Mouse (Mus musculus) embryonic fibroblast, embryonic 13.5 days (primary cell): ENCODE results near the gene Brpf3. TPM values are rescaled to one million over a fixed set of nuclear protein-coding genes. Genes with fewer than 3 reads are reported as not detected.
"Not testable (repeated sequence)": the region's sequence is repeated elsewhere in the genome, so short reads cannot be mapped to it uniquely, and the experiment has no call there.

Experiments
- H3K27ac ChIP-seq: 2 replicates; pipeline ENCODE4 v1.5.1; 2012; ENCODE audit warnings: low read length, control low read depth, inconsistent platforms; ENCODE audit not compliant: insufficient read depth
- H3K4me1 ChIP-seq: 2 replicates; pipeline ENCODE4 v1.6.1; 2011; ENCODE audit warnings: low read length; ENCODE audit not compliant: control insufficient read depth, insufficient read depth
- H3K4me3 ChIP-seq: 2 replicates; pipeline ENCODE4 v1.5.1; 2011; ENCODE audit warnings: mild to moderate bottlenecking, control low read depth, low read length; ENCODE audit not compliant: insufficient read depth
- CTCF ChIP-seq: IDR thresholded peaks from 2 replicates; pipeline ENCODE4 v1.5.1; 2011; ENCODE audit warnings: mild to moderate bottlenecking, control low read depth, low read length, moderate library complexity, borderline replicate concordance; ENCODE audit not compliant: insufficient read depth
- POLR2A ChIP-seq: IDR thresholded peaks from 2 replicates; pipeline ENCODE4 v1.6.1; 2011; ENCODE audit warnings: low read depth, mild to moderate bottlenecking, control low read depth, low read length, moderate library complexity
- polyA plus RNA-seq: library from polyadenylated mRNA; stranded (reverse); fragments of >200 nt; gene quantifications from 2 replicates; pipeline ENCODE4 v1.2.4, GENCODE M21; 2011; ENCODE audit warnings: low read depth; ENCODE audit not compliant: missing spikeins, insufficient read length

Gene Brpf3
- polyA plus RNA-seq, 1 experiment: 43.7 TPM

- TF ChIP-seq CTCF: no peak
- no peak for TF ChIP-seq POLR2A
- H3K4me3 ChIP-seq: no peak overlapping the region
- no peaks in the 10 kb centered on the region for H3K4me1 ChIP-seq
- no peak overlapping the region for H3K27ac ChIP-seq
Measured at GRCm38 (mm10) chr17:28825359-28826041, 24.6 kb downstream of the Brpf3 start.

GRCm38 (mm10) chr17:28827665-28828231, 26.9 kb downstream of the Brpf3 start:
- no peak for TF ChIP-seq POLR2A
- no peak for TF ChIP-seq CTCF

DNA sequence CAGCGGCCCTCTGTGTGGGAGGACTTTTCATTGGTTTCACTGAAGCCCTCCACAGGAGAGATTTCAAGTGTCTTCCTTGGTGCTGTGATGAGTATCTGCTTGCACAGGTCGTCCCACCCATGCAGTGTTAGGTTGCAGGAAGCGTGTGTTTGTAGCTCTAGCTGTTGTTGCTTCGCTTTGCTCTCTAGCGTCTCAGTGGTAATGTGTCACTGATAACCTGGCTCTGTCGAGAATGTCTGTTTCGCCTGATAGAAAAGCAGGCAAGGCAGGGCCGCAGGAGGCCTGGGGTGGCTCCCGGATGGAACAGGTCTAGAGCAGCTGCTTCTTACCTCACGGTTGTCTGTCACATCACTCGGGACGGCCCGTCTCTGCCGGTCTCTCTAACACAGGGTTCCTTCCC, 28.2 kb downstream of the Brpf3 start:
- no peak for TF ChIP-seq CTCF
- no peak for TF ChIP-seq POLR2A
- Histone ChIP-seq H3K27ac (no peak overlapping the region), H3K4me1 (no peaks in the 10 kb centered on the region; the same call in 1 of the 2 replicates), H3K4me3 (no peak overlapping the region)

More at GRCm38 (mm10) chr17:28827665-28828231, 26.9 kb downstream of the Brpf3 start:
- no peak overlapping the region for H3K4me3 ChIP-seq
- no peak overlapping the region for H3K27ac ChIP-seq
- H3K4me1 ChIP-seq: no peaks in the 10 kb centered on the region; the same call in 1 of the 2 replicates

DNA sequence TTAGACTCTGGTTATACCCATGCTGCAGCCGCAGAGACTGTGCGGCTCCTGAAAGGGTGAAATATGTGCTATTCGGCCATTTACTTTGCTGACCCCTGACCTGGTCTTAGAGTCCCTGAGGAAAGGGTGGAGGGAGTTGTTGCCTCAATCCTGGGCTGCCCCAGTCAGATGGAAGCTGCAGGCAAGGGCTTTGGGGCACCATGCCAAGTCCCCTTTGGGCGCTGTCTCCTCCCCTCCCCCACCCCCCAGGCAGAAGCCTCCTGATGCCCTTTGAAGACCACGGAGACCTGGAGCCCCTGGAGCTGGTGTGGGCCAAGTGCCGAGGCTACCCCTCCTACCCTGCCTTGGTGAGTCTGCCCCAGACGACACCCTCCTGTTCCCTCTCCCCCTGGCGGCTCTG, 30.2 kb downstream of the Brpf3 start:
- Histone ChIP-seq H3K4me3 (no peak overlapping the region), H3K4me1 (no peaks in the 10 kb centered on the region; the same call in 1 of the 2 replicates), H3K27ac (no peak overlapping the region)
- no peak for TF ChIP-seq CTCF

GRCm38 (mm10) chr17:28832040-28832439, 31.1 kb downstream of the Brpf3 start:
- TF ChIP-seq CTCF (no peak), POLR2A (no peak)
- Histone ChIP-seq H3K27ac (no peak overlapping the region), H3K4me3 (no peak overlapping the region), H3K4me1 (no peaks in the 10 kb centered on the region; the same call in 1 of the 2 replicates)

DNA sequence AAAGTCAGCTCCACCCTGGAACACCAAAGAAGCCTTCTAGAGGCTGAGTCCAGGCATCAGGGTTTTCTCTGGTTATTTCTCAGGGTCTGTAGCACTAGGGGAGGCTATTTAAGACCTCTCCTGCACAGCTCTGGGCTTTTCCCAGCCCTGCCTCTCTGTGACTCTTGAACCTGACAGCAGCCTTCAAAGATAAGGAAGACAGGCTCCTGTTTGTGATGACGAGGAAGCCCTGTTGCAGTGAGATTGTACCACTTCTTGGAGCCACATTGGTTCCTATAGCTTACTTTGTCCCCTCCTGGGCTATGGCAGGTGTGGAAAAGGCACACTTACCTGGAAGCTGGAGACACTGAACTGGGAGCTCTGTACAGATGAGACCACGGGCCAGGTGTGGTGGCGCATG, 32.0 kb downstream of the Brpf3 start:
- H3K27ac ChIP-seq: no peak overlapping the region
- TF ChIP-seq POLR2A (no peak), CTCF (no peak)
- H3K4me1 ChIP-seq: no peaks in the 10 kb centered on the region; the same call in 1 of the 2 replicates
- no peak overlapping the region for H3K4me3 ChIP-seq

GRCm38 (mm10) chr17:28834676-28835075, 33.8 kb downstream of the Brpf3 start:
- Histone ChIP-seq H3K27ac (no peak overlapping the region), H3K4me1 (no peaks in the 10 kb centered on the region; the same call in 1 of the 2 replicates), H3K4me3 (no peak overlapping the region)
- TF ChIP-seq POLR2A (no peak), CTCF (no peak)

DNA sequence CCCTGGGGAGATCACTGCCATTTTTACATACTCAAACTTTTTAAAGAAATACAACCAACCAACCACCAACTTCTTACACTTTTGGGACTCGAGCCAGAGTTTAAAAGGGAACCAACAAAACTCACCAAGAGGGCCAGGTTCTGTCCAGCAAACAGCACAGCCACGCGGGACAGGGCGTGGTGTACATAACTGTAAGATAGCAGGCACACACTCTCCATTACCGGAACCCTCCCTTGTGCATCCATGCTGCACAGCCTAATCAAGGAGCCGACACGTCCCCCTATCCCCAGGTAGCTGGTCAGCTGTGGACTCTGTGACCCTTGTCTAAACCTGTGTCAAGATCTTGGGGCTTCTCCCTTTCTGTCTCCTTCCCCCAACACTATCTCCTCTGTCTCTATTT, 37.0 kb downstream of the Brpf3 start:
- H3K27ac ChIP-seq: no peak overlapping the region
- TF ChIP-seq CTCF: no peak
- TF ChIP-seq POLR2A: no peak
- no peaks in the 10 kb centered on the region for H3K4me1 ChIP-seq

GRCm38 (mm10) chr17:28841947-28842346, 41.1 kb downstream of the Brpf3 start:
- not testable (repeated sequence) for H3K4me1 ChIP-seq, H3K27ac ChIP-seq, H3K4me3 ChIP-seq

More for the DNA sequence above, 37.0 kb downstream of the Brpf3 start:
- no peak overlapping the region for H3K4me3 ChIP-seq

DNA sequence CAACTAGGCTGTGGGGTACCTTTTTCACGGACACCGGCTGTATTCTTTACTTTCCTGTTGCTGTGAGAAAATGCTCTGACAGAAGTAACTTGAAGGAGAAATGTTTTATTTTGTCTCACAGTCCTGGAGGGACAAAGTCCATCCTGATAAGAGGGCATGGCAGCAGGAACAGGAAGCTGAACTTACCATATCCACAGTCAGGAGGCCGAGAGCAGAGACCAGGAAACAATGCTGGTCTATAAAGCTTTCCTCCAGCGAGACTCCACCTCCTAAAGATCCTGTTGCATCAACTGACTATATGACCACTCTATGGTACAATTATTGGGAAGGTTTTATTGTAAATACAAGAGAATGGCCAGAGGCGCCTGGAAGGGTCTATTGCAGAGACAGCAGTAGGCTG, 42.8 kb downstream of the Brpf3 start:
- TF ChIP-seq POLR2A: no peak
- TF ChIP-seq CTCF: no peak
- H3K27ac ChIP-seq: no peak overlapping the region
- H3K4me3 ChIP-seq: no peak overlapping the region
- no peaks in the 10 kb centered on the region for H3K4me1 ChIP-seq
